Mouse (Mus musculus) liver, embryonic 11.5 days (tissue): ENCODE results near the gene Lactb. TPM values are rescaled to one million over a fixed set of nuclear protein-coding genes. Genes with fewer than 3 reads are reported as not detected.

Experiments
- ATAC-seq: fragments of 200-750 bp; cut with Nextera tagmentation; replicated peaks from 2 replicates; pipeline ENCODE4 v1.8.0; 2017; ENCODE audit warnings: moderate number of reproducible peaks, mild to moderate bottlenecking, moderate TSS enrichment, moderate library complexity; ENCODE audit not compliant: low FRiP score
- DNase-seq: peaks from one replicate; pipeline ENCODE4 v3.0.0-alpha.2; 2017; ENCODE audit warnings: low spot score
- H3K27ac ChIP-seq: fragments of 300-500 bp; sonication (generic); 2 replicates; pipeline ENCODE4 v1.5.1; 2014; ENCODE audit warnings: mild to moderate bottlenecking, low read depth, low read length, control low read depth
- H3K27me3 ChIP-seq: fragments of 300-500 bp; sonication (generic); replicated peaks from 2 replicates; pipeline ENCODE4 v1.6.1; 2014; ENCODE audit warnings: low read length, mixed read lengths; ENCODE audit not compliant: control insufficient read depth, insufficient read depth
- H3K36me3 ChIP-seq: fragments of 300-500 bp; sonication (generic); 2 replicates; pipeline ENCODE4 v1.6.1; 2014; ENCODE audit warnings: mild to moderate bottlenecking, low read length, moderate library complexity, mixed read lengths; ENCODE audit not compliant: control insufficient read depth, insufficient read depth
- H3K4me1 ChIP-seq: fragments of 300-500 bp; sonication (generic); replicated peaks from 2 replicates; pipeline ENCODE4 v1.6.1; 2014; ENCODE audit warnings: low read length, mixed read lengths; ENCODE audit not compliant: control insufficient read depth, insufficient read depth
- H3K4me2 ChIP-seq: fragments of 300-500 bp; sonication (generic); 2 replicates; pipeline ENCODE4 v1.6.1; 2014; ENCODE audit warnings: mild to moderate bottlenecking, control low read depth, moderate library complexity
- H3K4me3 ChIP-seq: fragments of 300-500 bp; sonication (generic); 2 replicates; pipeline ENCODE4 v1.5.1; 2014; ENCODE audit warnings: low read depth, low read length, control low read depth
- H3K9ac ChIP-seq: fragments of 300-500 bp; sonication (generic); 2 replicates; pipeline ENCODE4 v1.6.1; 2014; ENCODE audit warnings: low read depth, low read length, control low read depth
- H3K9me3 ChIP-seq: fragments of 300-500 bp; sonication (generic); 2 replicates; pipeline ENCODE4 v1.6.1; 2016; ENCODE audit warnings: low read length, inconsistent platforms, mixed read lengths; ENCODE audit not compliant: control insufficient read depth
- WGBS: fragments of 180-500 bp; shearing (Covaris S2); extraction: QIAGEN DNeasy Blood & Tissue Kit; methylation state at CpG from one replicate; pipeline ENCODE4 v1.1.7; 2014; 5-methylcytosine and 5-hydroxymethylcytosine counted together
- polyA plus RNA-seq: library from polyadenylated mRNA; unstranded; fragments of >200 nt; fragmentation: Nextera tagmentation; extraction: Ambion mirVana; gene quantifications from 2 replicates; pipeline ENCODE4 v1.2.1, GENCODE M21; 2014

Lactb gene
- polyA plus RNA-seq, 1 experiment from 2014 or later: 12.7 TPM

GRCm38 (mm10) chr9:66945647-66946641, 29.3 kb downstream of the Lactb start, which contains the start of gene Rps27l:
Gene Rps27l, plus strand, starts transcription at chr9:66946086.
- WGBS: under 1% methylated on average over 77 of the region's 77 CpGs
- peaks cover 5% of the 10 kb centered on the region for H3K4me1 ChIP-seq
- peak within 1 kb of the TSS; percentile 97 for H3K4me3 ChIP-seq
- H3K4me2 ChIP-seq: peak within 1 kb of the TSS; percentile 91
- peak within 1 kb of the TSS; percentile 94 for H3K27ac ChIP-seq
- H3K9me3 ChIP-seq: no peaks in the 10 kb centered on the region
- peaks cover 2% of the 10 kb centered on the region; the same call in 1 of the 2 replicates for H3K36me3 ChIP-seq
- DNase-seq (peak; percentile 95), ATAC-seq (peak; percentile 99)
- H3K27me3 ChIP-seq: no peaks in the 10 kb centered on the region
- H3K9ac ChIP-seq: peak within 1 kb of the TSS; percentile 96

- H3K4me1 ChIP-seq: peaks cover 5% of the 10 kb centered on the region
- H3K4me2 ChIP-seq: peak overlapping the region; percentile 91
- ATAC-seq: no peak
- peak overlapping the region; percentile 97 for H3K4me3 ChIP-seq
- 20% methylated on average over 4 of the region's 4 CpGs for WGBS
- no peaks in the 10 kb centered on the region for H3K9me3 ChIP-seq
- no peaks in the 10 kb centered on the region for H3K27me3 ChIP-seq
- DNase-seq: no peak
- H3K27ac ChIP-seq: peak overlapping the region; percentile 94
- peaks cover 2% of the 10 kb centered on the region; the same call in 1 of the 2 replicates for H3K36me3 ChIP-seq
- H3K9ac ChIP-seq: peak overlapping the region; percentile 96
Observed at GRCm38 (mm10) chr9:66945161-66945560, 30.1 kb downstream of the Lactb start.

GRCm38 (mm10) chr9:66938836-66939235, 36.4 kb downstream of the Lactb start:
- 5% methylated on average over 4 of the region's 4 CpGs for WGBS
- ATAC-seq (no peak), DNase-seq (no peak)
- Histone ChIP-seq H3K4me1 (no peaks in the 10 kb centered on the region), H3K9ac (no peak overlapping the region), H3K36me3 (no peaks in the 10 kb centered on the region), H3K27me3 (no peaks in the 10 kb centered on the region), H3K27ac (no peak overlapping the region), H3K4me2 (no peak overlapping the region), H3K4me3 (no peak overlapping the region), H3K9me3 (no peaks in the 10 kb centered on the region)

GRCm38 (mm10) chr9:66937507-66937906, 37.8 kb downstream of the Lactb start:
- Histone ChIP-seq H3K4me3 (no peak overlapping the region), H3K9me3 (no peaks in the 10 kb centered on the region), H3K4me1 (no peaks in the 10 kb centered on the region), H3K9ac (no peak overlapping the region), H3K27me3 (no peaks in the 10 kb centered on the region), H3K4me2 (no peak overlapping the region), H3K27ac (no peak overlapping the region), H3K36me3 (no peaks in the 10 kb centered on the region)
- DNase-seq: peak; percentile 16
- 76% methylated on average over 8 of the region's 8 CpGs for WGBS
- no peak for ATAC-seq

GRCm38 (mm10) chr9:66933869-66934808, 41.1 kb downstream of the Lactb start:
- H3K9me3 ChIP-seq: no peaks in the 10 kb centered on the region
- no peak overlapping the region for H3K9ac ChIP-seq
- DNase-seq (peak; percentile 20), ATAC-seq (no peak)
- no peak overlapping the region for H3K27ac ChIP-seq
- no peaks in the 10 kb centered on the region for H3K27me3 ChIP-seq
- no peaks in the 10 kb centered on the region for H3K36me3 ChIP-seq
- WGBS: 80% methylated on average over 19 of the region's 19 CpGs
- no peaks in the 10 kb centered on the region for H3K4me1 ChIP-seq
- H3K4me2 ChIP-seq: no peak overlapping the region
- no peak overlapping the region for H3K4me3 ChIP-seq

- no peak overlapping the region for H3K9ac ChIP-seq
- no peak for DNase-seq
- H3K9me3 ChIP-seq: no peaks in the 10 kb centered on the region
- no peaks in the 10 kb centered on the region for H3K27me3 ChIP-seq
- H3K36me3 ChIP-seq: no peaks in the 10 kb centered on the region
- no peak overlapping the region for H3K4me3 ChIP-seq
- no peak for ATAC-seq
- H3K27ac ChIP-seq: no peak overlapping the region
- H3K4me2 ChIP-seq: no peak overlapping the region
- no peaks in the 10 kb centered on the region for H3K4me1 ChIP-seq
- 57% methylated on average over 7 of the region's 7 CpGs for WGBS
Observed at GRCm38 (mm10) chr9:66930351-66930750, 44.9 kb downstream of the Lactb start.

- no peaks in the 10 kb centered on the region for H3K36me3 ChIP-seq
- H3K4me2 ChIP-seq: no peak overlapping the region
- no peak overlapping the region for H3K4me3 ChIP-seq
- H3K9me3 ChIP-seq: no peaks in the 10 kb centered on the region
- H3K9ac ChIP-seq: no peak overlapping the region
- no peak overlapping the region for H3K27ac ChIP-seq
- H3K4me1 ChIP-seq: no peaks in the 10 kb centered on the region
- H3K27me3 ChIP-seq: no peaks in the 10 kb centered on the region
- DNase-seq: no peak
- ATAC-seq: no peak
- 89% methylated on average over 8 of the region's 8 CpGs for WGBS
Observed at GRCm38 (mm10) chr9:66927696-66928402, 47.4 kb downstream of the Lactb start.

GRCm38 (mm10) chr9:66925853-66926252, 49.4 kb downstream of the Lactb start:
- no peak overlapping the region for H3K27ac ChIP-seq
- DNase-seq (no peak), ATAC-seq (no peak)
- H3K4me3 ChIP-seq: no peak overlapping the region
- WGBS: 72% methylated on average over 3 of the region's 3 CpGs
- H3K36me3 ChIP-seq: no peaks in the 10 kb centered on the region
- no peak overlapping the region for H3K4me2 ChIP-seq
- H3K27me3 ChIP-seq: no peaks in the 10 kb centered on the region
- H3K9me3 ChIP-seq: no peaks in the 10 kb centered on the region
- peaks cover 3% of the 10 kb centered on the region for H3K4me1 ChIP-seq
- H3K9ac ChIP-seq: no peak overlapping the region
